Mouse (Mus musculus) midbrain, embryonic 16.5 days (tissue): Measurements from ENCODE around the gene Gja3. TPM values are rescaled to one million over a fixed set of nuclear protein-coding genes. Genes with fewer than 3 reads are reported as not detected.

Experiments used
- ATAC-seq: fragments of 200-750 bp; cut with Nextera tagmentation; 2 replicates; pipeline ENCODE4 v1.8.0; 2017; ENCODE audit warnings: moderate TSS enrichment
- H3K27ac ChIP-seq: fragments of 300-500 bp; sonication (generic); 2 replicates; pipeline ENCODE4 v1.5.1; 2014; ENCODE audit warnings: mild to moderate bottlenecking, low read length, mixed read lengths
- H3K27me3 ChIP-seq: fragments of 300-500 bp; sonication (generic); 2 replicates; pipeline ENCODE4 v1.6.1; 2014; ENCODE audit warnings: low read depth, low read length, mixed read lengths; ENCODE audit not compliant: control insufficient read depth, insufficient read depth
- H3K36me3 ChIP-seq: fragments of 300-500 bp; sonication (generic); 2 replicates; pipeline ENCODE4 v1.6.1; 2014; ENCODE audit warnings: mild to moderate bottlenecking, low read length, moderate library complexity, mixed read lengths; ENCODE audit not compliant: control insufficient read depth, insufficient read depth
- H3K4me1 ChIP-seq: fragments of 300-500 bp; sonication (generic); 2 replicates; pipeline ENCODE4 v1.6.1; 2014; ENCODE audit warnings: mild to moderate bottlenecking, low read length, mixed read lengths; ENCODE audit not compliant: control insufficient read depth, insufficient read depth
- H3K4me2 ChIP-seq: fragments of 300-500 bp; sonication (generic); 2 replicates; pipeline ENCODE4 v1.6.1; 2014; ENCODE audit warnings: mild to moderate bottlenecking, low read length, mixed read lengths
- H3K4me3 ChIP-seq: fragments of 300-500 bp; sonication (generic); 2 replicates; pipeline ENCODE4 v1.5.1; 2014; ENCODE audit warnings: low read depth, mild to moderate bottlenecking, low read length, moderate library complexity, mixed read lengths
- H3K9ac ChIP-seq: fragments of 300-500 bp; sonication (generic); 2 replicates; pipeline ENCODE4 v1.6.1; 2014; ENCODE audit warnings: low read depth, low read length, mixed read lengths
- H3K9me3 ChIP-seq: fragments of 300-500 bp; sonication (generic); replicated peaks from 2 replicates; pipeline ENCODE4 v1.6.1; 2014; ENCODE audit warnings: mild to moderate bottlenecking, low read length, mixed read lengths; ENCODE audit not compliant: control insufficient read depth, poor library complexity, severe bottlenecking
- WGBS: fragments of 180-500 bp; shearing (Covaris S2); extraction: QIAGEN DNeasy Blood & Tissue Kit; methylation state at CpG from one replicate; pipeline ENCODE4 v1.1.7; 2014; 5-methylcytosine and 5-hydroxymethylcytosine counted together
- polyA plus RNA-seq: library from polyadenylated mRNA; unstranded; fragments of >200 nt; fragmentation: Nextera tagmentation; extraction: Ambion mirVana; gene quantifications from 2 replicates; pipeline ENCODE4 v1.2.1, GENCODE M21; 2015

The Gja3 gene
- polyA plus RNA-seq = 0.21 and 0.61 TPM in 2 replicates

- peaks cover 38% of the 10 kb centered on the region for H3K27me3 ChIP-seq
- H3K36me3 ChIP-seq = no peaks in the 10 kb centered on the region
- no peaks in the 10 kb centered on the region for H3K9me3 ChIP-seq
- H3K27ac ChIP-seq = no peak within 1 kb of the TSS
- ATAC-seq = peak; percentile 70; the same call in 1 of the 2 replicates
- WGBS = under 1% methylated on average over 76 of the region's 79 CpGs
- H3K9ac ChIP-seq = peak within 1 kb of the TSS; percentile 43
- peaks cover 8% of the 10 kb centered on the region; the same call in 1 of the 2 replicates for H3K4me1 ChIP-seq
- H3K4me3 ChIP-seq = peak within 1 kb of the TSS; percentile 51
- H3K4me2 ChIP-seq = peak within 1 kb of the TSS; percentile 92
Measured at GRCm38 (mm10) chr14:57057563-57058321, at the start of gene Gja3. Gene Gja3, minus strand, starts transcription at chr14:57058100.

GRCm38 (mm10) chr14:57107091-57107490 lies 49.2 kb upstream of the Gja3 start:
- Histone ChIP-seq H3K4me1 (peaks cover 11% of the 10 kb centered on the region), H3K9me3 (no peaks in the 10 kb centered on the region), H3K36me3 (no peaks in the 10 kb centered on the region), H3K27me3 (peaks cover 54% of the 10 kb centered on the region), H3K4me2 (no peak overlapping the region), H3K27ac (no peak overlapping the region), H3K9ac (no peak overlapping the region), H3K4me3 (no peak overlapping the region)
- no peak for ATAC-seq
- WGBS = 82% methylated on average over 8 of the region's 8 CpGs

GRCm38 (mm10) chr14:57105721-57106120 lies 47.8 kb upstream of the Gja3 start:
- Histone ChIP-seq H3K27ac (no peak overlapping the region), H3K4me2 (no peak overlapping the region), H3K36me3 (no peaks in the 10 kb centered on the region), H3K9me3 (no peaks in the 10 kb centered on the region), H3K9ac (no peak overlapping the region), H3K4me1 (peaks cover 11% of the 10 kb centered on the region), H3K27me3 (peaks cover 59% of the 10 kb centered on the region), H3K4me3 (no peak overlapping the region)
- 48% methylated on average over 11 of the region's 11 CpGs for WGBS
- no peak for ATAC-seq

GRCm38 (mm10) chr14:57105111-57105510 lies 47.2 kb upstream of the Gja3 start:
- ATAC-seq = 0 out of 2 replicates have a peak, but pooled peaks have one; percentile 13
- Histone ChIP-seq H3K27ac (no peak overlapping the region), H3K9me3 (no peaks in the 10 kb centered on the region), H3K27me3 (peaks cover 59% of the 10 kb centered on the region), H3K4me2 (peak overlapping the region; percentile 100), H3K36me3 (no peaks in the 10 kb centered on the region), H3K4me3 (peak overlapping the region; percentile 70; the same call in 1 of the 2 replicates), H3K9ac (no peak overlapping the region), H3K4me1 (peaks cover 11% of the 10 kb centered on the region)
- WGBS = 8% methylated on average over 14 of the region's 14 CpGs

- H3K27ac ChIP-seq = no peak within 1 kb of the TSS
- under 1% methylated on average over 92 of the region's 101 CpGs for WGBS
- no peaks in the 10 kb centered on the region for H3K36me3 ChIP-seq
- peak within 1 kb of the TSS; percentile 61 for H3K9ac ChIP-seq
- peak within 1 kb of the TSS; percentile 100 for H3K4me2 ChIP-seq
- H3K27me3 ChIP-seq = peaks cover 59% of the 10 kb centered on the region
- H3K4me3 ChIP-seq = peak within 1 kb of the TSS; percentile 70
- peak; percentile 81 for ATAC-seq
- H3K9me3 ChIP-seq = no peaks in the 10 kb centered on the region
- H3K4me1 ChIP-seq = peaks cover 11% of the 10 kb centered on the region
Measured at GRCm38 (mm10) chr14:57104106-57105023, 46.5 kb upstream of the Gja3 start, which contains the start of gene Gjb2. Gene Gjb2, minus strand, starts transcription at chr14:57104702.

GRCm38 (mm10) chr14:57103711-57104105 lies 45.8 kb upstream of the Gja3 start:
- peak overlapping the region; percentile 70 for H3K4me3 ChIP-seq
- H3K9me3 ChIP-seq = no peaks in the 10 kb centered on the region
- peaks cover 59% of the 10 kb centered on the region for H3K27me3 ChIP-seq
- ATAC-seq = no peak
- no peak overlapping the region for H3K27ac ChIP-seq
- no peaks in the 10 kb centered on the region for H3K36me3 ChIP-seq
- WGBS = 2% methylated on average over 22 of the region's 22 CpGs
- H3K4me2 ChIP-seq = peak overlapping the region; percentile 100
- H3K9ac ChIP-seq = peak overlapping the region; percentile 61
- H3K4me1 ChIP-seq = peaks cover 11% of the 10 kb centered on the region

- H3K9me3 ChIP-seq = no peaks in the 10 kb centered on the region
- H3K9ac ChIP-seq = no peak overlapping the region
- no peaks in the 10 kb centered on the region for H3K36me3 ChIP-seq
- H3K4me1 ChIP-seq = peaks cover 11% of the 10 kb centered on the region
- WGBS = 59% methylated on average over 6 of the region's 6 CpGs
- H3K4me2 ChIP-seq = no peak overlapping the region
- H3K27me3 ChIP-seq = peaks cover 59% of the 10 kb centered on the region
- no peak overlapping the region for H3K27ac ChIP-seq
- ATAC-seq = no peak
- no peak overlapping the region for H3K4me3 ChIP-seq
Measured at GRCm38 (mm10) chr14:57103121-57103520, 45.2 kb upstream of the Gja3 start.

GRCm38 (mm10) chr14:57101623-57102022 lies 43.7 kb upstream of the Gja3 start:
- no peak overlapping the region for H3K4me2 ChIP-seq
- no peak overlapping the region for H3K9ac ChIP-seq
- H3K4me3 ChIP-seq = no peak overlapping the region
- ATAC-seq = no peak
- no peak overlapping the region for H3K27ac ChIP-seq
- peaks cover 48% of the 10 kb centered on the region for H3K27me3 ChIP-seq
- no peaks in the 10 kb centered on the region for H3K9me3 ChIP-seq
- 92% methylated on average over 7 of the region's 7 CpGs for WGBS
- H3K4me1 ChIP-seq = peaks cover 11% of the 10 kb centered on the region
- H3K36me3 ChIP-seq = no peaks in the 10 kb centered on the region
